Mouse (Mus musculus): Measurements from ENCODE around the gene Aaas. TPM values are rescaled to one million over a fixed set of nuclear protein-coding genes. Genes with fewer than 3 reads are reported as not detected.

The Aaas gene
- polyA plus RNA-seq, 1 experiment from 2014 or later: 103 TPM

- no peak for DNase-seq (ENCODE audit: low spot score)
- 91% methylated on average over 10 of the region's 10 CpGs for WGBS
- peaks cover 12% of the 10 kb centered on the region for H3K36me3 ChIP-seq (ENCODE audit: control insufficient read depth, insufficient read depth, low read length)
Observed at GRCm38 (mm10) chr15:102310074-102310845, 40.3 kb downstream of the Aaas start.

GRCm38 (mm10) chr15:102308717-102309116 lies 41.9 kb downstream of the Aaas start:
- no peaks in the 10 kb centered on the region for H3K4me1 ChIP-seq (replicated peaks; ENCODE audit: control insufficient read depth, insufficient read depth, low read length)
- no peaks in the 10 kb centered on the region for H3K9me3 ChIP-seq (ENCODE audit: control insufficient read depth, low read length)
- H3K9ac ChIP-seq (ENCODE audit: low read length): no peak overlapping the region
- H3K27me3 ChIP-seq (ENCODE audit: control insufficient read depth, insufficient read depth, low read length): no peaks in the 10 kb centered on the region
- no peak overlapping the region for H3K4me2 ChIP-seq (ENCODE audit: low read depth, low read length, severe bottlenecking)
- ATAC-seq (replicated peaks; ENCODE audit: low FRiP score) (no peak), DNase-seq (ENCODE audit: low spot score) (no peak)
- no peak overlapping the region for H3K4me3 ChIP-seq (ENCODE audit: low read depth, low read length)
- H3K27ac ChIP-seq (ENCODE audit: low read depth, low read length): no peak overlapping the region
- 90% methylated on average over 9 of the region's 9 CpGs for WGBS
- peaks cover 11% of the 10 kb centered on the region for H3K36me3 ChIP-seq (ENCODE audit: control insufficient read depth, insufficient read depth, low read length)

More at GRCm38 (mm10) chr15:102310074-102310845, 40.3 kb downstream of the Aaas start:
- no peaks in the 10 kb centered on the region for H3K27me3 ChIP-seq (ENCODE audit: control insufficient read depth, insufficient read depth, low read length)
- no peak overlapping the region for H3K9ac ChIP-seq (ENCODE audit: low read length)
- no peak overlapping the region for H3K27ac ChIP-seq (ENCODE audit: low read depth, low read length)
- no peak overlapping the region for H3K4me3 ChIP-seq (ENCODE audit: low read depth, low read length)
- no peaks in the 10 kb centered on the region for H3K9me3 ChIP-seq (ENCODE audit: control insufficient read depth, low read length)
- no peak overlapping the region for H3K4me2 ChIP-seq (ENCODE audit: low read depth, low read length, severe bottlenecking)
- no peak for ATAC-seq (replicated peaks; ENCODE audit: low FRiP score)
- H3K4me1 ChIP-seq (replicated peaks; ENCODE audit: control insufficient read depth, insufficient read depth, low read length): no peaks in the 10 kb centered on the region

GRCm38 (mm10) chr15:102302542-102302941 lies 48.0 kb downstream of the Aaas start:
- no peak for ATAC-seq (replicated peaks; ENCODE audit: low FRiP score)

GRCm38 (mm10) chr15:102296368-102297006 lies 54.1 kb downstream of the Aaas start:
- no peak for ATAC-seq (replicated peaks; ENCODE audit: low FRiP score)
- Histone ChIP-seq H3K36me3 (ENCODE audit: control insufficient read depth, insufficient read depth, low read length) (peaks cover 13% of the 10 kb centered on the region; the same call in 1 of the 2 replicates), H3K4me3 (ENCODE audit: low read depth, low read length) (peak overlapping the region; percentile 83), H3K27me3 (ENCODE audit: control insufficient read depth, insufficient read depth, low read length) (no peaks in the 10 kb centered on the region), H3K4me1 (replicated peaks; ENCODE audit: control insufficient read depth, insufficient read depth, low read length) (peaks cover 5% of the 10 kb centered on the region; the same call in 1 of the 2 replicates), H3K4me2 (ENCODE audit: low read depth, low read length, severe bottlenecking) (peak overlapping the region; percentile 78), H3K9ac (ENCODE audit: low read length) (peak overlapping the region; percentile 69), H3K9me3 (ENCODE audit: control insufficient read depth, low read length) (no peaks in the 10 kb centered on the region), H3K27ac (ENCODE audit: low read depth, low read length) (0 out of 2 replicates have a peak overlapping the region, but pooled peaks have one; percentile 18)
- WGBS: 4% methylated on average over 24 of the region's 24 CpGs
- DNase-seq (ENCODE audit: low spot score): no peak

More at GRCm38 (mm10) chr15:102302542-102302941, 48.0 kb downstream of the Aaas start:
- Histone ChIP-seq H3K4me1 (replicated peaks; ENCODE audit: control insufficient read depth, insufficient read depth, low read length) (no peaks in the 10 kb centered on the region), H3K27me3 (ENCODE audit: control insufficient read depth, insufficient read depth, low read length) (no peaks in the 10 kb centered on the region), H3K9ac (ENCODE audit: low read length) (no peak overlapping the region), H3K27ac (ENCODE audit: low read depth, low read length) (no peak overlapping the region), H3K9me3 (ENCODE audit: control insufficient read depth, low read length) (no peaks in the 10 kb centered on the region), H3K4me3 (ENCODE audit: low read depth, low read length) (no peak overlapping the region), H3K4me2 (ENCODE audit: low read depth, low read length, severe bottlenecking) (no peak overlapping the region), H3K36me3 (ENCODE audit: control insufficient read depth, insufficient read depth, low read length) (peaks cover 27% of the 10 kb centered on the region)
- no peak for DNase-seq (ENCODE audit: low spot score)
- 93% methylated on average over 6 of the region's 6 CpGs for WGBS

- Histone ChIP-seq H3K4me1 (replicated peaks; ENCODE audit: control insufficient read depth, insufficient read depth, low read length) (peaks cover 5% of the 10 kb centered on the region; the same call in 1 of the 2 replicates), H3K27ac (ENCODE audit: low read depth, low read length) (0 out of 2 replicates have a peak within 1 kb of the TSS, but pooled peaks have one; percentile 18), H3K36me3 (ENCODE audit: control insufficient read depth, insufficient read depth, low read length) (peaks cover 13% of the 10 kb centered on the region; the same call in 1 of the 2 replicates), H3K27me3 (ENCODE audit: control insufficient read depth, insufficient read depth, low read length) (no peaks in the 10 kb centered on the region), H3K9me3 (ENCODE audit: control insufficient read depth, low read length) (no peaks in the 10 kb centered on the region), H3K9ac (ENCODE audit: low read length) (peak within 1 kb of the TSS; percentile 69), H3K4me2 (ENCODE audit: low read depth, low read length, severe bottlenecking) (peak within 1 kb of the TSS; percentile 78), H3K4me3 (ENCODE audit: low read depth, low read length) (peak within 1 kb of the TSS; percentile 83)
- 7% methylated on average over 25 of the region's 25 CpGs for WGBS
- ATAC-seq (replicated peaks; ENCODE audit: low FRiP score) (peak; percentile 98), DNase-seq (ENCODE audit: low spot score) (peak; percentile 97)
Observed at GRCm38 (mm10) chr15:102295633-102296367, 54.8 kb downstream of the Aaas start, which contains the start of gene Espl1. Espl1 (plus strand) TSS chr15:102296266.

Other genes with a start within 250 kb of the Aaas start
- 12.0 and 12.1 TPM in 2 replicates for gene Spryd3, start 214.5 kb downstream of the Aaas start, polyA plus RNA-seq (2014; fragmentation: Nextera tagmentation; extraction: Ambion mirVana)
- 0.33 TPM in 1 of 2 replicates, not detected in the other for gene Igfbp6, start 206.4 kb downstream of the Aaas start, polyA plus RNA-seq (2014; fragmentation: Nextera tagmentation; extraction: Ambion mirVana)
- not detected in 2 replicates for gene Soat2, start 200.2 kb downstream of the Aaas start, polyA plus RNA-seq (2014; fragmentation: Nextera tagmentation; extraction: Ambion mirVana)
- gene Zfp740, start 147.5 kb downstream of the Aaas start, polyA plus RNA-seq (2014; fragmentation: Nextera tagmentation; extraction: Ambion mirVana): 79.8 and 80.7 TPM in 2 replicates
- 38.2 and 39.2 TPM in 2 replicates for gene Csad, start 146.0 kb downstream of the Aaas start, polyA plus RNA-seq (2014; fragmentation: Nextera tagmentation; extraction: Ambion mirVana)
- gene Itgb7, start 118.8 kb downstream of the Aaas start, polyA plus RNA-seq (2014; fragmentation: Nextera tagmentation; extraction: Ambion mirVana): 0.76 and 1.1 TPM in 2 replicates
- 19.3 and 19.7 TPM in 2 replicates for gene Rarg, start 93.3 kb downstream of the Aaas start, polyA plus RNA-seq (2014; fragmentation: Nextera tagmentation; extraction: Ambion mirVana)
- gene Gm9918, start 80.2 kb downstream of the Aaas start, polyA plus RNA-seq (2014; fragmentation: Nextera tagmentation; extraction: Ambion mirVana): 0.21 and 0.48 TPM in 2 replicates
- 55.6 and 64.7 TPM in 2 replicates for gene Mfsd5, start 71.3 kb downstream of the Aaas start, polyA plus RNA-seq (2014; fragmentation: Nextera tagmentation; extraction: Ambion mirVana)
- 58.3 and 60.3 TPM in 2 replicates for gene Espl1, start 54.5 kb downstream of the Aaas start, polyA plus RNA-seq (2014; fragmentation: Nextera tagmentation; extraction: Ambion mirVana)
- gene Pfdn5, start 24.7 kb downstream of the Aaas start, polyA plus RNA-seq (2014; fragmentation: Nextera tagmentation; extraction: Ambion mirVana): 357 and 374 TPM in 2 replicates
- gene Myg1, start 19.1 kb downstream of the Aaas start, polyA plus RNA-seq (2014; fragmentation: Nextera tagmentation; extraction: Ambion mirVana): 113 and 124 TPM in 2 replicates
- gene Sp7, start 16.4 kb upstream of the Aaas start, polyA plus RNA-seq (2014; fragmentation: Nextera tagmentation; extraction: Ambion mirVana): 0.20 and 0.52 TPM in 2 replicates
- 12.2 and 12.5 TPM in 2 replicates for gene Sp1, start 55.4 kb upstream of the Aaas start, polyA plus RNA-seq (2014; fragmentation: Nextera tagmentation; extraction: Ambion mirVana)
- 1.0 TPM in 1 of 2 replicates, not detected in the other for gene Amhr2, start 94.6 kb upstream of the Aaas start, polyA plus RNA-seq (2014; fragmentation: Nextera tagmentation; extraction: Ambion mirVana)
- gene Prr13, start 108.3 kb upstream of the Aaas start, polyA plus RNA-seq (2014; fragmentation: Nextera tagmentation; extraction: Ambion mirVana): 87.9 and 97.2 TPM in 2 replicates
- 236 and 247 TPM in 2 replicates for gene Pcbp2, start 119.8 kb upstream of the Aaas start, polyA plus RNA-seq (2014; fragmentation: Nextera tagmentation; extraction: Ambion mirVana)
- gene Gm10337, start 153.0 kb upstream of the Aaas start, polyA plus RNA-seq (2014; fragmentation: Nextera tagmentation; extraction: Ambion mirVana): 15.6 TPM in 1 of 2 replicates, not detected in the other
- gene Map3k12, start 166.3 kb upstream of the Aaas start, polyA plus RNA-seq (2014; fragmentation: Nextera tagmentation; extraction: Ambion mirVana): 25.4 and 28.4 TPM in 2 replicates
- gene Tarbp2, start 167.4 kb upstream of the Aaas start, polyA plus RNA-seq (2014; fragmentation: Nextera tagmentation; extraction: Ambion mirVana): 98.9 and 109 TPM in 2 replicates
- 0.80 and 2.1 TPM in 2 replicates for gene Npff, start 174.2 kb upstream of the Aaas start, polyA plus RNA-seq (2014; fragmentation: Nextera tagmentation; extraction: Ambion mirVana)